Mouse (Mus musculus): Measurements from ENCODE around the gene 1600012H06Rik.
"Not testable (repeated sequence)": the region's sequence is repeated elsewhere in the genome, so short reads cannot be mapped to it uniquely, and the experiment has no call there.

1600012H06Rik gene

GRCm38 (mm10) chr17:15000047-15000446 lies 57.1 kb downstream of the 1600012H06Rik start:
- intact Hi-C loops (cut with DNase I): not testable (repeated sequence)

- intact Hi-C loops (cut with DNase I): not testable (repeated sequence)
Measured at GRCm38 (mm10) chr17:15009088-15009487, 66.1 kb downstream of the 1600012H06Rik start.
